Mouse (Mus musculus): ENCODE measurements around the gene Fam69a.

Gene Fam69a
- long read RNA-seq, experiment 1, transcript Fam69a-201 (5 exons, 2,721 nt), result major isoform, 6 of 6 reads
- long read RNA-seq, experiment 1, partial matches to known transcripts, result 0 of 6 reads
- long read RNA-seq, experiment 1, other reads (novel, unspliced or antisense), result 0 of 6 reads
- long read RNA-seq, experiment 2, transcript Fam69a-201 (5 exons, 2,721 nt), result major isoform, 7 of 9 reads
- long read RNA-seq, experiment 2, partial matches to known transcripts, result 1 of 9 reads
- long read RNA-seq, experiment 2, other reads (novel, unspliced or antisense), result 1 of 9 reads

DNA sequence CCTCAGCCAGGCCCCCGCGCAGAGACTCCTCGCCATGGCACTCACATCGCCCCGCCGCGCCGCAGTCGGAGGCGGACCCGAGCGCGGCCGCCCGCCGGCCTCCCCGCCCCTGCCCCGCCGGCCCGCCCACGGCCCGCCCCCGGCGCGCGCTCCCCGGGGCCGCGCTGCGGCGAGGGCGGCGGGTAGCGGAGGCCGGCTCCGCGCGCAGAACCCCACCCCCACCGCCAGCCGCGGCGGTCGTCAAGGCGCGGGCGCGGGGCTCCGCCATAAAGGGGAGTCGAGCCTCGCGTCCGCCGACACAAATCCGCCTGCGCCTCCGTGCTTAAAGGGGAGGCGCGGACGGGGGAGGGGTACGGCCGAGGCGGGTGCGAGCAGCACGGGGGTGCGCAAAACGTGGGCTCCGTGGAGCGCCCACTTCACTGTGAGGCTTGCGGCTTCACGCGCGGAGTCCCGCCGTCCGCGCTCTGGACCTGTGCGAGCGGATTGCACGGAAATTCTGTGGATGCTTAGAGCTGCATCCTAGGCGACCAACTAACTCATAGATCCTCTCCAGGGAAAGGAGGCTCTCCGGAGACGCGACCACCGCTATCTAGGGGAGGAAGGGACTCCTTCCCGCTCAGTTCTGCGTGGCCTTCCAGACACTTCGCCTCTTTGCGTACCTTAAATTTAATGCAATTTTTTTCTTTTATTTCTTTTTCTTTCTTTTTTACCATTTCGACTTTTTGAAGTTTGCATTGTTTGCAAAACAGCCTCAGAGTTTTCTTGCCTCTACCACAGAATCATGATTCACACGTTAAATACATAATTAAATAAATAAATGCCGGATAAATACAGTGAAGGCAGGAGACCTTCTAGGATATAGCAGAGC lies at the start of gene Fam69a:
TSS of gene Fam69a (minus strand) at position 119 of the 868 bp plus-strand sequence.
- intact Hi-C loops (cut with DNase I), result loop anchor here (1.0 kb wide), 1 partner anchor 65 kb away; no protein-coding TSS in a partner anchor

DNA sequence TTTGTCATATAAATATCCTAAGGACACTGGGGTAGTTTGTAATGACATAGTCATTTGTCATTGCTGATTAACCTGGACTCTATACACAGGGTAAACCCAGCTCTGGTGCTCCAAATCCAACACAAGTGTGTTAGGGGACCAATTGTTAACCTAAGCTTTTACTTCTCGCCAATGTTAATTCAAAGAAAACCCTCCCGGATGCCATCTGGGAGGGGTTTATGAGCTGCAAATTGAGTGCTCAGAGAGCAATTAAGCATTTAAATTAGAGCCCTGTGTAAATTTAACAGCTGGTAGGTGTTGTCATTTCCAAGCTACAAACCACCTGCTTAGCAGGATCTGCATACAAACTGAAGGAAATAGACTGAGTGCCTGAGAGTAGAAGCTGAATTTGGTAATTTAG lies 48.6 kb upstream of the Fam69a start:
- intact Hi-C loops (cut with DNase I), result loop anchor here (5.0 kb wide), 1 partner anchor 47 kb away; no protein-coding TSS in a partner anchor

DNA sequence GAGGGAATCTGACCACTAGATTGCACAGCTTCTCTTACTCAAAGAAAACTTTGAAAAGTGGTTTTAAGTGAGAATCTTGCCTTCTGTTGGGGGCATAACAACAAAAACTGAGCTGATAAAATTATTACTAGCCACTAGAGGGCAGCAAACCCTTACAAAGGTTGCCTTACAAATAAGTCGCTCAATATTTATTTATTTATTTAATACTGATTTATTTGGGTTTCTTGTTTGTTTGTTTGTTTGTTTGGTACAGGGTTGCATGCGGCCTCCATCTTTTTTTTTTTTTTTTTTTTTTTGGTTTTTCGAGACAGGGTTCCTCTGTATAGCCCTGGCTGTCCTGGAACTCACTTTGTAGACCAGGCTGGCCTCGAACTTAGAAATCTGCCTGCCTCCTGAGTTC lies 47.3 kb upstream of the Fam69a start:
- intact Hi-C loops (cut with DNase I), result loop anchor here (5.0 kb wide), 1 partner anchor 128 kb away; no protein-coding TSS in a partner anchor

DNA sequence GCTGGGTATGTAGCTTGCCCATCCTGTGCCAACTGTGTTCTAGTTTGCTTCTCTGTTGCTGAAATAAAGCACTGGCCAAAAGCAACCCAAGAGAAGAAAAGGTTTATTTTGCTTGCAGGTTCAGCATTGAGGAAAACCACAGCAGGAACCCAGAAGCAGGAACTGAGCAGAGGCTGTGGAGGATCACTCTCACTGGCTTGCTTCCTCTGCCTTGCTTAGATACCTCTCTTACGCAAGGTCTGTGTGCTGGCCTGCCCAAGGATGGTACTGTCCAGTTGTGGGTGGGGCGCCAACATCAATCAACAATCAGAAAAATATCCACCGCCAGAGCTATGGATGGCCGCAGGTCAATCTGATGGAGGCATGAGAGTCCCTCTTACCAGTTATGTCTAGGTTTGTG lies 44.4 kb upstream of the Fam69a start:
- intact Hi-C loops (cut with DNase I), result loop anchor here (5.0 kb wide), 1 partner anchor 131 kb away; no protein-coding TSS in a partner anchor

DNA sequence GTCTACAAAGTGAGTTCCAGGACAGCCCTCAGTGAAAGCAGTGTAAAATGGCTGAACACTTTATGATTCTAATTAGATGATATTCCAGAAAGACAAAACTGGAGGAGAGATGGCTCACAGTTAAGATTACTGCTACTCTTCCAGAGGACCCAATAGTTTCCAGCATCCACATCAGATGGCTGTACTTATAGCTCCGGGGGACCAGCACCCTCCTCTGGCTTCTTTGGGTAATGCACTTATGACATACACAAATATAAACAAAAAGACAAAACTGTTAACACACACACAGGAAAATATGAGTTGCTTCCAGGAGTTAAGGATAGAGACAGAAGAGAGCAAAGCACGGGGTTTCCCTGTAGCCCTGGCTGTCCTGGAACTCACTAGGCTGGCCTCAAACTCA lies 43.1 kb upstream of the Fam69a start:
- intact Hi-C loops (cut with DNase I), result loop anchor here (5.0 kb wide), 2 partner anchors 108 to 132 kb away; no protein-coding TSS in a partner anchor

DNA sequence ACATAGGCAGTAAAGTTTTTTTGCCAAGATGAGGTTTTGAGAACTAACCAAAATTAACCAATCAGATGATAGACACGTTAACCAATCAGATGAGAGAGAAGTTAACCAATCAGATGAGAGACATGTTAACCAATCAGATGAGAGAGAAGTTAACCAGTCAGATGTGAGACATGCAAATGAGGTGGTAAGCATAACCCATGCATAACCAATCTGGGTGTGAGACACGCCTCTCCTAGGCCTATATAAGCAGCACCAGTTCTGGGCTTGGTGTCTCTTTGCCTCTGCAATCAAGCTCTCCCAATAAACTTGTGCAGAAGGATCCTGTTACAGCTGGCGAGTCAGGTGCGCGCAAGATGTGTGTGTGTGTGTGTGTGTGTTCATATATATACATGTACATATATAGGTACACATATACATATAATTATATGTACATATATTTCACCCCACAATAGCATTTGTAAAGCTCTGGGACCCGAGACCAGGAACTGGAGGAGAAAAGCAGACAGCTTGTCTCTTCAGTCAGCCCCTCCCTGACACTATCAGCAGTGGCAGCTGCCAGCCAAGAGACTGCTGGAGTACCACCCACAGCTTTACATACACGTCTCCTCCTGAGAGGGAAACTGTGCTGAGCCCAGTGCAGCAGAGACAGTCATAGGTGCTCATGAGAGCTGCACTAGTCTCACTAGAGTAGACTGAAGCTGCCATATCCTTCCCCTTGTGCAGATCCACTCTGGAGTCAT lies 42.1 kb upstream of the Fam69a start:
- intact Hi-C loops (cut with DNase I), result loop anchor here (5.0 kb wide), 1 partner anchor 107 kb away; no protein-coding TSS in a partner anchor

DNA sequence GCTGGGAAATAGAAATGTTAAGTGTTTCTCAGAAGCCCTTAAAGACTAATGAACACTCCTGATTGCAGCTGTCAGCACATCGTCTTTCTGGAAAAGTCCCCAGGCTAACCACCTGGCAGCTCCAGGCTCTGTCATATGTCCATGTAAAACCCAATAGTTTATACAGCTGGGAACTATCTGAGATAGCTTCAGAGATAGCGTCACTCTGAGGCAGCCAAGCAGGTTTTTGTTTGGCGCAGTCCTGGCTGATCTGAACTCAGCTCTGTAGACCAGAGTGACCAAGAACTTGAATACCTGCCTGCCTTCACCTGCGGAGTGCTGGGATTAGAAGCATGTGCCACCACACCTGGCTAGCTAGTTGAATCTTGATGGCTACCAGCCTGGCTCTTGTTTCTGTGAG lies 41.3 kb upstream of the Fam69a start:
- intact Hi-C loops (cut with DNase I), result loop anchor here (5.0 kb wide), 1 partner anchor 106 kb away; no protein-coding TSS in a partner anchor

DNA sequence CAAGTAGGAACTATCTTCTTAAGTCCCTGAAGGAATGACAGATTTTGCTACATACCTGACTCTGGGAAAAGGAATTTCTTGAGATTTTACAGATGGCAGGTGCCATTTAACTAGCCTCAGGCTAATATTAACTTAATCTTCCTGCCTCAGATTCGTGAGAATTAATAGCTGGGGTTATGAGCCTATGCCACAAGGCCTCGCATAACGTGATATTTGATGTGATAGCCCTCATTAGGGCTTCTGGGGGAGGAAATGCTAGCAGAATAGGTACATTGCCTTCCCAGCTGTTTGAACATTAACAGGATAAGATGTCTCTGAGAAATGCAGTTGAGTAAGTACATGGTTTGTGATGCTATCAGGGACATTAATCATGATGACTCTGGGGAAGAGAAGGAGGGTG lies 34.5 kb upstream of the Fam69a start:
- intact Hi-C loops (cut with DNase I), result no loop called here

DNA sequence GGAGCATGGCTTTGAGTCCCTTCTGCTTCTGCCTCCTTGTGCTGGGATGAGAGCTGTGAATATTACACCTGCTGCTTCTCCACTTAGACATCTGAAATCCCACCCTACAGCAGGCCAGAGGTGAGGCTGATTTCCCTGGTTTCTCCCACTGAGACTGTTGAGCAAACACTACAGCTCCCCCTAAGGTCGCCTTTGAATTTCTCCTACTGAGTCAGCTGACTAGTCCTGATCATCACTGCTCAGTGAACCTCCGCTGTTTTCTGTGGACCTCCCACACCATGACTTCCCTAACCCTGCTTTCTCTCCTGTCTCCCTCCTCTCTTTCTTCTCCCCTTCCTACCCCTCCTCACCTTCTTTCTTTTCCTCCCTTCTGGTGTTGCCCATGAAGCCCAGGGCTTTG lies 32.5 kb upstream of the Fam69a start:
- intact Hi-C loops (cut with DNase I), result no loop called here

DNA sequence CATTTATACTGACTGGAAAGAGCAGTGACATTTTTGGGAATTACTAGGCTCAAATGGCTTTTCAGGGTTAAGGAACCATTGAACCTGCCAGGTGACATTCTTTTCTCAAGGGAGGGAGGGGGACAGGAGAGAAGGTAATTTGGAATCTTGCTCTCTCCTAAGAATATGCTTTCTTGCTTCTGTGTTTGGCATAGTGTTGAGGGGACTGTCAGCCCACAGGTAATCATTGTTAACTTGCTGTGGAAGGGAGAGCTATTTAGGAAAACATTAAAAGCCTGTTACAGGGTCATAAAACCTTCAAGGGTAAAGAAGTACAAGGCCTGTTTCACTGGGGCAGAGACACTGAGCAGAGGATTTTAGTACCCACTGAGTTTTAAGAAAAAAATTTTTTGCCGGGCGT lies 30.3 kb upstream of the Fam69a start:
- intact Hi-C loops (cut with DNase I), result no loop called here

DNA sequence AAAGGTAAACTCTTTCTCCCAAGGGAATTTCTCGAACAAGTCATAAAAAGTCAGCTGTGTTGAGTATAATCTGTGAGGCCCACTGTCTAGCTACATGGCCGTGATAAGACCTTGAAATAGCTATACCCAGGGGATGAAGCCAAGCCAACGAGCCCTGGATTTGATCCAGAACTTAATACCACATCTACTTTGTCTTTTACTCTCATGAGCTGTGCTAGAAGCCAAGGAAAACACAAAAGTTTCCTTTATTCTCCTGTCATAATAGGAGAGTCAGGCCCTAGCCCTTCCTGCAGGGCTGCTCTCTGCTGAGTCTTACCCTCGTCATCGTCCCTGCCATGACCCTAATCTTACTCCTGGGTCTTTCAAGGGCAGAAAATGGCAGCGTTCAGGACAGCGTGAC lies 28.5 kb upstream of the Fam69a start:
- intact Hi-C loops (cut with DNase I), result no loop called here

DNA sequence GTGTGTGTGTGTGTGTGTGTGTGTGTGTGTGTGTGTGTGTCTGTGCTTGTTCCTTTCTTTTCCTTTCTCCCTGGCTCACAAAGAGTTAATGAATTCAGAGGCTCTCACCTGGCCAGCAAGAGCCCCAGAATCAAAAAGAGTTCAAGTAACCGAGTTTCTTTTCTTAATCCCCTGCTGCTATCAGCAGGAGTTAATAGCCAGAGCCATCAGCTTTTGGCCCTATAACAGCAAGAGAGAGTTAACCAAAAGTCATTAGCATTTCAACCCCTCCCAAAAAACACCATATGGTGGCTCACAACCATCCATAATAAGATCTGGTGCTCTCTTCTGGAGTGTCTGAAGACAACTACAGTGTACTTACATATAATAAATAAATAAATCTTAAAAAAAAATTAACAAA lies 27.3 kb upstream of the Fam69a start:
- intact Hi-C loops (cut with DNase I), result no loop called here

DNA sequence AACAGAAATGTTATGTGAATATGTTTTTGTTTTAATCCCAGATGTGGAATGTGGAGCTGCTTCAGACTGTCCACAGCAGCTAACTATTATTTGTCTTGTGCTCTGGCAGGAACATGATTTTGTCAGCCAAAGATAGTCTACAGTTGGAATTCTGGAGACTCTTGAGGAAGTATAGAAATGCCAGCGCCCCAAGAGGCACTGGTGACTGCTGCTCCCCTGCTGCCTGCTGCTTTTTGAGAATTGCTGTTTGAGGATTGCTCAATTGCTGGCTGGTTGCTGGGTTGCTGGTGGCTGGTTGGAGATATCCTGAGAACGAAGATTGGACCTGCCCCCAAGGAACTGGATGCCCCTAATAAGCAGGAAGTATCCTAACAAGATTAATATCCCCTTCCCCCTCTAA lies 22.8 kb upstream of the Fam69a start:
- intact Hi-C loops (cut with DNase I), result loop anchor here (5.0 kb wide), 1 partner anchor 87 kb away; no protein-coding TSS in a partner anchor

DNA sequence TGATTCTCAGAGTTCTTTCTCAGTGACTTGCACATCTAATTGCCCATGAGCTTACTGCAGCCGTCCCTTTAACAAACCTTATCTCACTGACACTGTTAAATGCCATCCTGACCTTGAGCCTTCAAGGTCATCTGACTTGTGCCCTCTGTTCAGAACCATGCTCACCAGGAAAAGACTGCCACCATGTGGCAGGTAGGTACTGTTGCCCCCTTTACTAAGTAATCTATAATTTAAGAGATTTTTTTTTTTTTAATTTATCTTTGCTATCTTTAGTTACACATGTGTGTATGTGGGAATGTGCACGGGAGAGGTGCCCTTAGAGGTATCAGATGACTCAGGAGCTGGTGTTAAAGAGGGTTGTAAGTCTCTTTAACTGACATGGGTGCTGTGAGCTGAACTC lies 18.2 kb upstream of the Fam69a start:
- intact Hi-C loops (cut with DNase I), result loop anchor here (5.0 kb wide), 1 partner anchor 83 kb away; no protein-coding TSS in a partner anchor

DNA sequence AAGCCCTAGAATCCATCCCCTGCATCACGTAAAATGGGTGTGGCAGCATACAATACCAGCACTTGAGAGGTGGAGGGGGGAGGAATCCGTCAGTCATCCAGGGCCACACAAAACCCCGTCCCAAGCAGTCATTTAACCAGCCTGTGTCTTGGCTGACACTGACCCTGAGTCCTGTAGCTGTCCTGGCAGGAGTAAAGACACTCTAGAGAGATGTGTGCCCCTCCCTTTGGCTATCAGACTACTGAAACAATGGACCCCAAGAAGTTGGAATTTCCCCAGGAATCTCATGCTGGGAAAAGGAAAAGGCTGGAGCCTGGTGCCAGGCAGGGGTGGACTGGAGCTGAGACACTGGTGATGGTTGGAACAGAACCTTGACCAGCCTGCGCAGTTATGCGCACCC lies 15.8 kb upstream of the Fam69a start:
- intact Hi-C loops (cut with DNase I), result no loop called here

DNA sequence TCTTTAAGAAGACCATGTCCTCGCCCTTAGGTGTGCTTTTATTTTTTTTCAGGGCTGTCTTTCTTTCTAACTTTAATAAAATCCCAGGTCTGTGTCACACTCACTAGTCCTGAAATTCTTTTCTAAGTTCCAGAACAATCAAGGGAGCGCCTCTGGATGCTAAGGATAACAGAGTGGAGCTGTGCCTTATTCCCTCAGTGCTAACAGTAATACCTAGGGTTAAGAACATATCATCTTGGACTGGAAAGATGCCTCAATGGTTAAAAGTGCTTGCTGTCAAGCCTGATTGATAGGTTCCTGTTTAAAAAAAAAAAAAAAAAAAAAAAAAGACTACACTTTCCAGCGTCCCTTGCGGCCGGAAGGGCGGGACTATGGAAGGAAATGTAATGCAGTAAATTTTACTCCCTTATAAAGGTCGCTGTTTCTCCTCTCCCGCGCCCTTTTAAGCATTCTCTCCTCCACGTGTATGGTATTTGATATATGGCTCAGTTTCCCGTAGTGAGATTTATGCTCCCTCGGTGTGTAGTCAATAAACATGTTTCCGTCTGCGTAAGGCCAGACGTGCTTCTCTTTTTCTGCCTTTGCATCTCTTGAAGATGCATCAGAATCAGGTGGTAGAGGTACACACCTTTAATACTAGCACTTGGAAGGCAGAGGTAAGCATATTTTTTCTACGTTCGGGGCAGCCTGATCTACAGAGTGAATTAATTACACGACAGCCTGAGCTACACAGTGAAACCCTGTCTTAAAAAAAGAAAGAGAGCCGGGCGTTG lies 14.1 kb upstream of the Fam69a start:
- intact Hi-C loops (cut with DNase I), result no loop called here

DNA sequence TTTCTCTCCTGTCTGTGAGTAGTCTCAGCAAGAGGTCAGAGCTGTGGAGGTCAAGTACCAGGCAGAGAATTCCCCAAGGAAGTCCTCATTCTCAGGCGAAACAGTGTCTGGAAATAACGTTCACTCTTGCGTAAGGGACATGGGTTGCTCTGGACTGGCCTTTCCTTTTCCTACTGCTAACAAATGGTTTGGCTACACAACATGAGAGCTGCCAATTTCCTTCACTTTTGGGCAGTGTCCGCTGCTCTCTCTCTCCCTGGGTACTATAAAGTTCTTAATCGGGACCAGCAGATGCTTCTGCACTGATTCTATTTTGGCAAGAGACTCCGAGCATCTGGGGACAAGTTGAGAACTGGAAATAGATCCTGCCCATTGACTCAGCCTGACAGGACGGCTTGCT lies 10.8 kb upstream of the Fam69a start:
- intact Hi-C loops (cut with DNase I), result no loop called here

DNA sequence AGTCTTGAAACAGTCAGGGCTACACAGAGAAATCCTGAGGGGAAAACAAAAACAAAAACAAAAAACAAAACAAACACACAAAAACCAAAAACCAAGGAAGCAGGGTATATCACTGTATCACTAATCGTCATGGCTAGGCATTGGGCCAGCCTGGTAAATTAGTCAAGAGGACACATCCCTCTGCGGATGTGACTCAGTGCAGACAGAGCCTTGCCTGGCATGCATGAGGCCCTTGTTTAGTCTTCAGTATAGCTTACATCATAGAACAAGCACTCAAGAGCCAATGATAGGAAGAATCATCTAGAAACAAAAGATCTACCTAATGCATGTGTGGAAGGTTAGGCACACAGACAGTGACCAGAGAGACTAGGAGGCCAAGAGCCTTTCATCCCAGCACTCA lies 9.1 kb upstream of the Fam69a start:
- intact Hi-C loops (cut with DNase I), result no loop called here

DNA sequence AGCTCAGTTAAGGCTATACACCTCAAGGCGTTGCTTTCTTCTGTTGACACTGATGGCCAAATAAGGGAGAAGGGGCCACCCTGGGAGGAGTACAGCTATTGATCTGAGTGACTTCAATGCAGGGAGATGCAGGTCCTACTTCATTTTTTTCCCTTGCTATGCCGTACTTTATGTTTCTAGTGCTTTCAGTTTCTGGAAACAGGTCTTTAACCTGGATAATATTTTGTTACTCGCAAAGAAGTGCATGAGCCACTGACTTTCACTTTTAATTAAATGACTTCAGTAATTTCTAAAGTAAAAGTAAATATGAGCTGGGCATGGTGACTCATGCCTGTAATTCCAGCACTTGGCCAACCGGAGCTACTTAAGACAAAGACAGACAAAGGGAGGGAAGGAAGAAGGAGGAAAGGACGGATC lies 958 bp upstream of the Fam69a start:
- intact Hi-C loops (cut with DNase I), result loop anchor here (1.0 kb wide), 1 partner anchor 66 kb away; no protein-coding TSS in a partner anchor

DNA sequence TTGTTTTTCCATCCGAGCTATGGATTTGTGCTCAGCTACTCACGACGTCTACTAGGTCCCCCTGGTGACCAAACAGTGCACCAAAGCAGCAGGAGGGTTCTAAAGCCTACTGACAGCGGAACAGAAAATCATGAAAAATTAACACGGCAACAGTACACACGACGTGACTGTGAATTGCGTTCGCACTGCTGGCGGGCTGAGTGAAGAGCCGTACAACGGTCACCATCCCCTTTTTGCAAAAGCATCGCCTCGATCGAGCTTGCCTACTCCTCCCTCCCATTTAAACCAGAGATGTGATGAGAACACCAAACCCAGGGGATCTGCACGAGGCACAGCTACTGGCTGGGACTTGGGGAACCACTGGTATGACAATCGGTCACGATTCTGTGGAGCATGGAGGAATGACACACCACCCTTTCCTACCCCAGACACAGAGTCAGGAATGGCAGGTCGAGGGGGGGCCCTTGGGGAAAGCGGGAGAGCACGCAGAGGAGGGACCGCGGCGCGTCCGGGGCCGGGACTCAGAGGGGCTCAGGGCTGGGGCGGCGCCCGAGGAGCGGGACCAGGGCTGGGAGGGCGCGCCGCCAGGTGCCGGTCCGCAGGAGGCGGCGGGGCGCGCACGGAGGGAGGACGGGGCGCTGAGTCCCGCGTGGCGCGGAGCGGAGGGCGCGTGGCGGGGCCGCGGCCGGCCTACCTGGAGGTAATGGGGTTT lies 474 bp downstream of the Fam69a start:
- intact Hi-C loops (cut with DNase I), result no loop called here
